Mouse (Mus musculus) lung, postnatal 0 days (tissue): ENCODE results near the gene Jph4. TPM values are rescaled to one million over a fixed set of nuclear protein-coding genes. Genes with fewer than 3 reads are reported as not detected.
A peak's percentile ranks its signal among the peaks of the same experiment; 100 is the strongest.

Experiments used
- ATAC-seq: fragments of 200-750 bp; cut with Nextera tagmentation; 2 replicates; pipeline ENCODE4 v1.8.0; 2017; ENCODE audit warnings: moderate library complexity
- DNase-seq: peaks from one replicate; pipeline ENCODE4 v3.0.0-alpha.2; 2016; ENCODE audit warnings: low spot score
- H3K27ac ChIP-seq: fragments of 300-500 bp; sonication (generic); 2 replicates; pipeline ENCODE4 v1.5.1; 2014; ENCODE audit warnings: antibody characterized with exemption, mild to moderate bottlenecking, low read length, mixed read lengths
- H3K27me3 ChIP-seq: fragments of 300-500 bp; sonication (generic); replicated peaks from 2 replicates; pipeline ENCODE4 v1.6.1; 2014; ENCODE audit warnings: low read length, mixed read lengths; ENCODE audit not compliant: insufficient read depth
- H3K36me3 ChIP-seq: fragments of 300-500 bp; sonication (generic); 2 replicates; pipeline ENCODE4 v1.6.1; 2014; ENCODE audit warnings: low read length, mixed read lengths; ENCODE audit not compliant: insufficient read depth
- H3K4me1 ChIP-seq: fragments of 300-500 bp; sonication (generic); 2 replicates; pipeline ENCODE4 v1.6.1; 2014; ENCODE audit warnings: antibody characterized with exemption, low read depth, low read length, mixed read lengths; ENCODE audit not compliant: insufficient read depth
- H3K4me2 ChIP-seq: fragments of 300-500 bp; sonication (generic); replicated peaks from 2 replicates; pipeline ENCODE4 v1.6.1; 2014; ENCODE audit warnings: low read depth, mild to moderate bottlenecking, low read length, moderate library complexity, mixed read lengths
- H3K4me3 ChIP-seq: fragments of 300-500 bp; sonication (generic); 2 replicates; pipeline ENCODE4 v1.5.1; 2014; ENCODE audit warnings: low read depth, low read length
- H3K9ac ChIP-seq: fragments of 300-500 bp; sonication (generic); replicated peaks from 2 replicates; pipeline ENCODE4 v1.6.1; 2014; ENCODE audit warnings: low read depth, mild to moderate bottlenecking
- H3K9me3 ChIP-seq: fragments of 300-500 bp; sonication (generic); 2 replicates; pipeline ENCODE4 v1.6.1; 2016; ENCODE audit warnings: low read length, mixed read lengths
- CTCF ChIP-seq: IDR thresholded peaks from 2 replicates; pipeline ENCODE4 v1.5.1; 2016; ENCODE audit warnings: antibody characterized with exemption, mild to moderate bottlenecking
- EP300 ChIP-seq: IDR thresholded peaks from 2 replicates; pipeline ENCODE4 v1.6.1; 2016; ENCODE audit warnings: antibody characterized with exemption, mild to moderate bottlenecking, control low read depth
- WGBS: fragments of 180-500 bp; shearing (Covaris S2); extraction: QIAGEN DNeasy Blood & Tissue Kit; methylation state at CpG from one replicate; pipeline ENCODE4 v1.1.7; 2014; 5-methylcytosine and 5-hydroxymethylcytosine counted together
- polyA plus RNA-seq: library from polyadenylated mRNA; unstranded; fragments of >200 nt; fragmentation: Nextera tagmentation; extraction: Ambion mirVana; gene quantifications from 2 replicates; pipeline ENCODE4 v1.2.1, GENCODE M21; 2015

Gene Jph4
- polyA plus RNA-seq, 1 experiment from 2014 or later: 0.08 TPM

GRCm38 (mm10) chr14:55063117-55063516 lies 53.6 kb downstream of the Jph4 start:
- ATAC-seq (no peak; the same call in 1 of the 2 replicates), DNase-seq (no peak)
- WGBS: 81% methylated on average over 5 of the region's 5 CpGs
- Histone ChIP-seq H3K27ac (no peak overlapping the region), H3K4me1 (no peaks in the 10 kb centered on the region), H3K4me3 (no peak overlapping the region), H3K9me3 (no peaks in the 10 kb centered on the region), H3K27me3 (no peaks in the 10 kb centered on the region), H3K36me3 (no peaks in the 10 kb centered on the region), H3K9ac (no peak overlapping the region), H3K4me2 (no peak overlapping the region)
- TF ChIP-seq CTCF: no peak
- no peak for TF ChIP-seq EP300

GRCm38 (mm10) chr14:55062626-55063025 lies 54.1 kb downstream of the Jph4 start:
- DNase-seq: no peak

GRCm38 (mm10) chr14:55061845-55062244 lies 54.9 kb downstream of the Jph4 start:
- Histone ChIP-seq H3K4me1 (no peaks in the 10 kb centered on the region), H3K9ac (no peak overlapping the region), H3K27ac (no peak overlapping the region), H3K27me3 (no peaks in the 10 kb centered on the region), H3K36me3 (no peaks in the 10 kb centered on the region), H3K9me3 (no peaks in the 10 kb centered on the region), H3K4me3 (no peak overlapping the region), H3K4me2 (no peak overlapping the region)
- DNase-seq (no peak), ATAC-seq (no peak)
- WGBS: 48% methylated on average over 7 of the region's 7 CpGs
- TF ChIP-seq CTCF (no peak), EP300 (no peak)

More at GRCm38 (mm10) chr14:55062626-55063025, 54.1 kb downstream of the Jph4 start:
- 17% methylated on average over 17 of the region's 17 CpGs for WGBS
- Histone ChIP-seq H3K9me3 (no peaks in the 10 kb centered on the region), H3K9ac (no peak overlapping the region), H3K4me3 (no peak overlapping the region), H3K27ac (no peak overlapping the region), H3K4me2 (0 out of 2 replicates have a peak overlapping the region, but pooled peaks have one; percentile 6), H3K27me3 (no peaks in the 10 kb centered on the region), H3K36me3 (no peaks in the 10 kb centered on the region), H3K4me1 (no peaks in the 10 kb centered on the region)
- ATAC-seq: peak; percentile 41
- TF ChIP-seq CTCF: no peak
- no peak for TF ChIP-seq EP300

- ATAC-seq (no peak), DNase-seq (no peak)
- no peaks in the 10 kb centered on the region for H3K27me3 ChIP-seq
- TF ChIP-seq EP300: no peak
- no peak for TF ChIP-seq CTCF
- H3K4me2 ChIP-seq: no peak overlapping the region
- H3K4me1 ChIP-seq: no peaks in the 10 kb centered on the region
- no peak overlapping the region for H3K4me3 ChIP-seq
- 70% methylated on average over 5 of the region's 5 CpGs for WGBS
- no peaks in the 10 kb centered on the region for H3K36me3 ChIP-seq
- H3K9ac ChIP-seq: no peak overlapping the region
- H3K9me3 ChIP-seq: no peaks in the 10 kb centered on the region
- no peak overlapping the region for H3K27ac ChIP-seq
Measured at GRCm38 (mm10) chr14:55059931-55060330, 56.8 kb downstream of the Jph4 start.

- H3K27ac ChIP-seq: no peak overlapping the region
- no peak overlapping the region for H3K9ac ChIP-seq
- no peaks in the 10 kb centered on the region for H3K36me3 ChIP-seq
- H3K4me1 ChIP-seq: no peaks in the 10 kb centered on the region
- DNase-seq: no peak
- ATAC-seq: no peak
- H3K27me3 ChIP-seq: no peaks in the 10 kb centered on the region
- H3K9me3 ChIP-seq: no peaks in the 10 kb centered on the region
- no peak overlapping the region for H3K4me3 ChIP-seq
- no peak overlapping the region for H3K4me2 ChIP-seq
- 70% methylated on average over 1 of the region's 1 CpGs for WGBS
- TF ChIP-seq CTCF (no peak), EP300 (no peak)
Measured at GRCm38 (mm10) chr14:55059009-55059408, 57.7 kb downstream of the Jph4 start.

Other genes starting within 250 kb of the Jph4 start
- gene Homez, start 246.0 kb downstream of the Jph4 start, polyA plus RNA-seq: 6.2 and 7.5 TPM in 2 replicates
- 2.5 and 2.7 TPM in 2 replicates for gene Ppp1r3e, start 239.4 kb downstream of the Jph4 start, polyA plus RNA-seq
- 5.4 and 6.1 TPM in 2 replicates for gene Bcl2l2, start 233.6 kb downstream of the Jph4 start, polyA plus RNA-seq
- gene Gm20521, start 233.5 kb downstream of the Jph4 start, polyA plus RNA-seq: 0.31 and 0.98 TPM in 2 replicates
- gene Pabpn1, start 224.4 kb downstream of the Jph4 start, polyA plus RNA-seq: 64.4 and 66.1 TPM in 2 replicates
- 13.6 and 13.8 TPM in 2 replicates for gene Slc22a17, start 203.8 kb downstream of the Jph4 start, polyA plus RNA-seq
- gene Efs, start 190.8 kb downstream of the Jph4 start, polyA plus RNA-seq: 8.1 and 8.5 TPM in 2 replicates
- not detected in 2 replicates for gene Il25, start 184.2 kb downstream of the Jph4 start, polyA plus RNA-seq
- gene Cmtm5, start 180.7 kb downstream of the Jph4 start, polyA plus RNA-seq: 0.21 and 0.40 TPM in 2 replicates
- gene Myh6, start 150.0 kb downstream of the Jph4 start, polyA plus RNA-seq: 61.0 and 79.5 TPM in 2 replicates
- not detected in 2 replicates for gene Gm17428, start 140.0 kb downstream of the Jph4 start, polyA plus RNA-seq
- 16.4 and 19.1 TPM in 2 replicates for gene Myh7, start 122.3 kb downstream of the Jph4 start, polyA plus RNA-seq
- 59.1 and 62.8 TPM in 2 replicates for gene Ngdn, start 101.5 kb downstream of the Jph4 start, polyA plus RNA-seq
- 1.0 and 1.7 TPM in 2 replicates for gene Zfhx2, start 24.6 kb downstream of the Jph4 start, polyA plus RNA-seq
- 13.6 and 14.1 TPM in 2 replicates for gene Thtpa, start 22.2 kb downstream of the Jph4 start, polyA plus RNA-seq
- 11.5 and 13.3 TPM in 2 replicates for gene Ap1g2, start 10.3 kb downstream of the Jph4 start, polyA plus RNA-seq
- 0.23 TPM in 1 of 2 replicates, not detected in the other for gene Dhrs2, start 105.1 kb upstream of the Jph4 start, polyA plus RNA-seq